Mouse (Mus musculus): ENCODE measurements around the gene Celf2. TPM values are rescaled to one million over a fixed set of nuclear protein-coding genes. Genes with fewer than 3 reads are reported as not detected.
A peak's percentile ranks its signal among the peaks of the same experiment; 100 is the strongest.

Celf2 gene
- polyA plus RNA-seq, 1 experiment from 2014 or later = 164 TPM

DNA sequence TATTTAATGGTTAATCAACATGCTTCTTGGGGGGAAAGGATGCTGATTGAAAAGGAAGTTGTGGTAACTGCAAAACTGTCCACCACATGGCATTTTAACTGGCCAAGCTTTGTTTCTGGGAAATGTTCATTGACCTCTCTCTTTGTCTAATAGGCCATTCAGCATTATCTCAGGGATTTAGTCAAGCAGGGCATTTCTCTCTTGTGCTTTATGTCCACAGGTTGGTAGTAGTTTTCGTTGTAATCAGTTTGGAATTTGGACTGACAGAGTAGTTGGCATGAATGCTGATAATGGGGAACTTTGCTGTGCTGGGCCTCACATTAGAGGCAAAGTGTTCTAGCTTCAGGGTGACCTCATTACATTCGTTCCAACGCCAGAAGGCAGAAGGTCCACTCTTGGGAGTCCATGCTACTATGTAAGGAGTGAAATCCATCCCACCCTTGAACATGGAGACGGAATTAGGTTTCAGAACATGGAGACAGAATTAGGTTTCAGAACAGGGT lies 363.8 kb downstream of the Celf2 start:
- Histone ChIP-seq H3K36me3 (no peaks in the 10 kb centered on the region), H3K4me2 (no peak overlapping the region), H3K9me3 (no peaks in the 10 kb centered on the region), H3K9ac (no peak overlapping the region), H3K4me1 (replicated peaks) (no peaks in the 10 kb centered on the region), H3K27ac (replicated peaks) (no peak overlapping the region), H3K4me3 (no peak overlapping the region), H3K27me3 (no peaks in the 10 kb centered on the region)
- no peak for ATAC-seq (ENCODE audit: low FRiP score, low read depth)
- 89% methylated on average over 4 of the region's 4 CpGs for WGBS

DNA sequence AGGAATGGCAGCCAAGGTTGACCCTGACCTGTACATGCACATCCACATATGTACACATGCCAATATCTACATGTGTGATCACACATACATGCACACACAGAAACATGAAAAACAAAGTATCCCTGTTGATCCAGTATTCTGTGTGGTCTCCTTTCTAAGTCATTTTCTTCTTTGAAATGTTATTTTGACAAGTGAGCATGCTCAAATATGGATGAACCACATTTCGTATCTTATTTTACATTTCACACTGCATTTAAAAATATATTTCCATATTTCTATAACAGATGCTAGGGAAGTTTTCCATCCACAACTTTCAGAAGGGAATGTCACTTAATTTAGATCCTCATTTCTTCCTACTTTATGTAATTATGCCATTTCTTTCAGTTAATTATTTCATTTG lies 364.5 kb downstream of the Celf2 start:
- Histone ChIP-seq H3K4me2 (no peak overlapping the region), H3K4me3 (no peak overlapping the region), H3K27ac (replicated peaks) (no peak overlapping the region), H3K36me3 (no peaks in the 10 kb centered on the region), H3K4me1 (replicated peaks) (no peaks in the 10 kb centered on the region), H3K9ac (no peak overlapping the region), H3K27me3 (no peaks in the 10 kb centered on the region), H3K9me3 (no peaks in the 10 kb centered on the region)
- WGBS = 85% methylated on average over 1 of the region's 1 CpGs
- no peak for ATAC-seq (ENCODE audit: low FRiP score, low read depth)

DNA sequence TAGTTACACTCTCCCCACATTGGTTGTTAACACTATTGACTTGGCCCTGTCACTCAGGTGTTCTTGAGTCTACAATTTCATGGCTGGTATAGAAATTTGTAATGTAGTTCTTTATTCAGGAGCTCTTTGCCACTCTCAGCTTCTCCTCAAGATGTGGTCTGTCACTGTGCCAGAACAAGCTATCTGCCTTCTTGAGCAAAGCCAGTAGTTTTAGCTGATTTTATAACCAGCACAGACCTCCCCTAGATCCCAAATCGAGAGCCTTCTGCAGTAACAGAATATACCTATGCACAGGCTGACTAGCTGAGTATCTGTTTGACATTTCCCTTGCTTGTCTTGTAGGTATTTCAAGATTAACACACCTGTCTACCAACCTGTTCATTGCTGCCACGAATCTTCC lies 386.0 kb downstream of the Celf2 start:
- Histone ChIP-seq H3K4me3 (no peak overlapping the region), H3K27ac (replicated peaks) (no peak overlapping the region), H3K27me3 (no peaks in the 10 kb centered on the region), H3K4me2 (no peak overlapping the region), H3K9ac (no peak overlapping the region), H3K9me3 (no peaks in the 10 kb centered on the region), H3K4me1 (replicated peaks) (no peaks in the 10 kb centered on the region; the same call in 1 of the 2 replicates), H3K36me3 (no peaks in the 10 kb centered on the region)
- 91% methylated on average over 2 of the region's 2 CpGs for WGBS
- ATAC-seq (ENCODE audit: low FRiP score, low read depth) = no peak

DNA sequence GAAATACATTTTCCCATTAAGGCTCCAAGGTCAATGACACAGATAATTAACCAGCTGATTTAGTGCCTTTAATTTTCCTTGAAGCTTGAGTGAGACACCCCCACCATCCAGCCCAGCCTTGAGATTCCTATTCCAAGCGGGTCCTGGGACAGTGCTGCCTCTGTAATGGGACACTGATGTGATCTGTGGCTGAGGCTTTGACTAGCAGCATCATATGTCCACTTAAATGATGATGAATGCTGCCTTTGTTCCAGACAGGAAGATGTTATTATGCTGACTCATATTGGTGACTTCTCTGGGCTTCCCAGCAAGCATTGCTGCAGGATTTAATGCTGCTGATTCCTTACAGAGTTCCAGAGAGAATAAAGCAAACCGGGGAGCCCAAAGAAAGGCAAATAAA lies 393.6 kb downstream of the Celf2 start:
- no peaks in the 10 kb centered on the region for H3K36me3 ChIP-seq
- WGBS = 29% methylated on average over 2 of the region's 2 CpGs
- no peak for ATAC-seq (ENCODE audit: low FRiP score, low read depth)
- no peaks in the 10 kb centered on the region for H3K27me3 ChIP-seq
- H3K9me3 ChIP-seq = no peaks in the 10 kb centered on the region
- H3K27ac ChIP-seq (replicated peaks) = no peak overlapping the region
- no peaks in the 10 kb centered on the region for H3K4me1 ChIP-seq (replicated peaks)
- no peak overlapping the region for H3K9ac ChIP-seq
- H3K4me3 ChIP-seq = no peak overlapping the region
- H3K4me2 ChIP-seq = no peak overlapping the region

DNA sequence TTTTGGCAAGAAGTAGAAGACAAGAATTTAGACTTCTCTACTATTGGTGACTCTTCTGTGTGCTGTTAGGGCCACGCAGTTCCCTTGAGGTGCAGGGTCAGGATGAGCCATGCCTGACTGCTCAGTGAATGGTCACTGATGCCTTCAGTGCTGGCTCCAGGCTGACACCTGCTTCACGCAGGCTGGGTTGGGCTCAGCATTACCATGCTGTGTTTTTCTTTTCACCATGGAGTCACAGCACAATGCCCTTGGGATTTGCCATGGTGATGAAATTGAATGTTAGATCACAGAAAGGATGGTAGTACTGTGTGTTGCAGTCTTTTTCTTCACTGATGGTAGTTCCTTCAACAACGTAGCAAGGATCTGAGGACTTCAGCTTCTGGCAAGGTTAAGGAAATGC lies 394.2 kb downstream of the Celf2 start:
- Histone ChIP-seq H3K27ac (replicated peaks) (no peak overlapping the region), H3K9me3 (no peaks in the 10 kb centered on the region), H3K4me1 (replicated peaks) (no peaks in the 10 kb centered on the region), H3K4me3 (no peak overlapping the region), H3K36me3 (no peaks in the 10 kb centered on the region), H3K9ac (no peak overlapping the region), H3K27me3 (no peaks in the 10 kb centered on the region), H3K4me2 (no peak overlapping the region)
- ATAC-seq (ENCODE audit: low FRiP score, low read depth) = no peak
- 40% methylated on average over 3 of the region's 3 CpGs for WGBS

DNA sequence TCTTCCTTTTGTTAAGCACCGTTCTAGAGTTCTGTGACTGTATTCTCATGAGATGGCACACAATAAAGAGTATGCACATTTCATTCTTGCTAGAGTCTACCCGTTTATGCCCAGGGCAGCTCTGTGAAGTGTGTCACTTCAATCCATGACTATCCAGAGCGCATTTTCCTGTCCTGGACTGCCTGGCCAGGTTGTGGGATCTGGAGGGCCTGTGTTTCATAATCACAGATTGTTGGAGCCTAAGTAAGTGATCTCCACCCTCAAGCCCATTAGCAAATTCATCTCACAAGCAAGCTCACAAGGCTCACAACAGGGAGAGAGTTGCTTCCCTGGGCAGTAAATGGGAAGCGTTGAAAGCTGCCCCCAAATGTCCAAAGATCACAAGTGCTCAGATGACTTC lies 395.6 kb downstream of the Celf2 start:
- WGBS = 69% methylated on average over 4 of the region's 4 CpGs
- Histone ChIP-seq H3K4me2 (no peak overlapping the region), H3K27me3 (no peaks in the 10 kb centered on the region), H3K4me3 (no peak overlapping the region), H3K9me3 (no peaks in the 10 kb centered on the region), H3K36me3 (no peaks in the 10 kb centered on the region), H3K9ac (no peak overlapping the region), H3K27ac (replicated peaks) (no peak overlapping the region), H3K4me1 (replicated peaks) (no peaks in the 10 kb centered on the region)
- no peak for ATAC-seq (ENCODE audit: low FRiP score, low read depth)

DNA sequence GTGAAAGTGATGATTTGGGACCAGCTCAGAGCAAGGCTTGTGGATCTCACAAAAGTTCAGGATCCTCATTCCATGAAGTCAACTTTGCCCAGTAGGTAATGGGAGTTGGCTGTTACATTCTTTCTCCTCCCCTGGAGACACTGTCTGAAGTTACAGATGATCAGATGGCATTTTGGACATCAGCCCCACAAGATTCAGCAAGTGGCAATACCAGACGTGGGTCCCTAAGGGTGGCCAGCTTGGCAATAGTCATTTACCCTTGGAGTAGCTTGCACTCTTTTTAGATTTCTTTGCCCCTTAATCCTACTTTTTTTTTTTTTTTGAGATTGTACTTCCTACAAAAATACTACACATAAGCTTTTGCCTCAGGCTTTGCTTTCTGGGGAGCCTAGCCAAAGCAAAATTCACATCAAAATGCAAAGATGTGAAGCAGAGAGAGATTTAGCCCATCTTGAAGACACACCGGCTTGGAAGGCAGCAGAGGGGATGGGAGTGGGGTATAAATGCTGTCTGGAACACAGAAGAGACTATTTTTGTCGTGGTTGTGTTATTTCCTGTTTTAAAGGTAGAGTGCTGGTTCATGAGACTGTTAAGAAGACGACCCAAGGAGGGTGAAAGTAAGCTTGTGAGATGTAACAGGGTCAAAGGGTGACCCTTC lies 397.1 kb downstream of the Celf2 start:
- ATAC-seq (ENCODE audit: low FRiP score, low read depth) = no peak
- H3K4me3 ChIP-seq = no peak overlapping the region
- no peaks in the 10 kb centered on the region for H3K27me3 ChIP-seq
- H3K4me1 ChIP-seq (replicated peaks) = no peaks in the 10 kb centered on the region
- no peak overlapping the region for H3K4me2 ChIP-seq
- H3K9me3 ChIP-seq = no peaks in the 10 kb centered on the region
- no peak overlapping the region for H3K9ac ChIP-seq
- 74% methylated on average over 4 of the region's 4 CpGs for WGBS
- H3K27ac ChIP-seq (replicated peaks) = no peak overlapping the region
- no peaks in the 10 kb centered on the region for H3K36me3 ChIP-seq

DNA sequence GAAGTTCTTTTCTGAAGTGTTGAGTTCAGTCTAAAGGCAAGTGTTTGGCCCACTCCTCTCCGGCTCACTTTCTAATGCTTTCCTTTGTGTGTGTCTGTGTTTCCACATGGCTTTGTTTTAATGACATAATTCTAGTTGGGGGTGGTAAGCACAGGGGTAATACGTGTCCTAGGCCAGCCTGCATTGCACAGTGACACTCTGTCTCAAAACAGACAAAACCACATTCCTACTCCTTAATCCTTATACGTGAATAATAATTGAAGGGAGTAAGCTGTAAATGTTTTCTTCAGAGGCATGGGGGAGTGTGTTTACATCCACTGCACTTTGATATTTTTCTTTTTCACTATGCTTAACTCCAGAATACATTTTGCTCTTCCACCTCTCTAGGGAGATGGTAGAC lies 415.9 kb downstream of the Celf2 start:
- Histone ChIP-seq H3K27ac (replicated peaks) (no peak overlapping the region), H3K4me2 (no peak overlapping the region), H3K9ac (no peak overlapping the region), H3K9me3 (no peaks in the 10 kb centered on the region), H3K4me1 (replicated peaks) (peaks cover 22% of the 10 kb centered on the region), H3K36me3 (no peaks in the 10 kb centered on the region), H3K4me3 (no peak overlapping the region), H3K27me3 (no peaks in the 10 kb centered on the region)
- no peak for ATAC-seq (ENCODE audit: low FRiP score, low read depth)
- WGBS = 54% methylated on average over 3 of the region's 3 CpGs

DNA sequence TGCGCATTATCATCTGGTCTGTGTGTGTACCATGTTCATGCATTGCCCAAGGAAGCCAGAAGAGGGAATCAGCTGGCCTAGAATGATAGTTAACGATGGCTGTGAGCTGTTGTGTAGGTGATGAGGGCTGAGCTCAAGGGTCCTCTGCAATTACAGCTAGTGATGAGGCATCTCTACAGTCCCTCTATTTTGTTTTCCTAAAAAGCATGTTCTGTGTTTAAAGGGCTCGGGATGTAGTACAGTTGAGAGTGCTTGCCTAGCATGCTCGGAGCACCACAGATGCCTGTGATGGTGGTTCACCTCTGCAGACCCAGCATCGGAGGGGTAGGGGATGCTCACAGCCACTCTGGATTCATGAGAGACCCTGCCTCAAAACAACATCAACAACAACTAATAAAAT lies 416.7 kb downstream of the Celf2 start:
- Histone ChIP-seq H3K4me1 (replicated peaks) (peaks cover 22% of the 10 kb centered on the region), H3K4me2 (no peak overlapping the region), H3K9ac (no peak overlapping the region), H3K9me3 (no peaks in the 10 kb centered on the region), H3K27ac (replicated peaks) (no peak overlapping the region), H3K4me3 (no peak overlapping the region), H3K27me3 (no peaks in the 10 kb centered on the region), H3K36me3 (no peaks in the 10 kb centered on the region)
- whole genome bisulfite sequencing = 92% methylated on average over 5 of the region's 5 CpGs
- no peak for ATAC-seq (ENCODE audit: low FRiP score, low read depth)

DNA sequence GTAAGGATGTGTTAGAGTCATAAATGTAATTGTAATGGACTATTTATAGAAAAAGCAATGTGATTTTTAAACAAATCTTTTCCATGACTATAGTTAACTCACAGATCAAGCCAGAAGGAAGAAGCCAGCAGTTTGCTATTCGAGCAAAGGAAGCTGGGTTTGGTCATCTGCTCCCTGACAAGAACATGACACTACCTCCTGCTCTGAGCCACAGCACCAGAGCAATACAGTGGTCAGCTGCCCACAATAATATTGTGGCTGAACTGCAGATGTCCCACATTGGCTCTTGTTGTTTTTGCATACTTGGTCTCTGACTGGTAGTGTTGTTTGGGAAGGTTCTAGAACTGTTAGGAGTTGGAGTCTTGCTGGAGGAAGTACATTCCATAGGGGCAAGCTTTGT lies 418.9 kb downstream of the Celf2 start:
- Histone ChIP-seq H3K36me3 (no peaks in the 10 kb centered on the region), H3K27me3 (no peaks in the 10 kb centered on the region), H3K4me3 (no peak overlapping the region), H3K4me1 (replicated peaks) (peaks cover 22% of the 10 kb centered on the region), H3K4me2 (no peak overlapping the region), H3K27ac (replicated peaks) (no peak overlapping the region), H3K9me3 (no peaks in the 10 kb centered on the region), H3K9ac (no peak overlapping the region)
- 83% methylated on average over 1 of the region's 1 CpGs for WGBS
- ATAC-seq (ENCODE audit: low FRiP score, low read depth) = no peak

DNA sequence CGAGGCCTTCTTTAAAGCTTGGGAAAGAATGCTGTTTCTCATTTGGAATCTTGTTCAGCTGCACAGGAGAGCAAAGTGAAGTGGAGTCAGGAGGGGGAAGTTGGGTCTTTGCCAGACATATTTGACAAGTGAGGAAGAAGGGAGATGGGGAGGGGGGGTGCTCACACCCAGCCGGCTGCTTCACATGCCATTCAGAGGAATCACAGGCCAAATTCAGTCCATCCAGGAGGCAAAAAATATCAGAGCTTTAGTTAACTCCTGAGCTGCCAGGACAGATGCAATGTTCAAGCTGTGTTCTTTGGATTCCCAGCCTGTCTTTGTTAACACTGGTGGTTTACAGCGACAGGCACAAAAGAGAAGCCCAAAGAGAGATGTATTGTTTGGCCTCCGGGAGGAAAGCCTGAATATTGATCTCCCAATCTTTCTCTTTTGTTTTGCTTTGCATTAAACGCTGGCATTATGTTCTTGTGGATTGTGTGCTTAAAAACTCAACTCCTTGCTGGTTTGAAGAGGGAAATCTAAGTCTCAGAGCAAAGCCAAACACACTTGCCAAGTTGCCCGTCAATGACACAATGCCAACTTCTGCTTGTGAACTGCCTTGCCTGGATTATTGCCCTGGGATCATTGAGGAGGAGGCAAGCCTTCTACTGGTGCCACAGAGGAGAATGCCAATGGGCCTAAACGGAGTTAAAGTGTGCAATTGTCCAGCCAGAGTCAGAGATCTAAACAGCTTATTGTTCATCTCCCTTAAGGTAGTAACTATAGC lies 420.1 kb downstream of the Celf2 start:
- H3K27ac ChIP-seq (replicated peaks) = peak overlapping the region; percentile 44
- WGBS = 9% methylated on average over 7 of the region's 7 CpGs
- no peaks in the 10 kb centered on the region for H3K36me3 ChIP-seq
- no peaks in the 10 kb centered on the region for H3K9me3 ChIP-seq
- peaks cover 22% of the 10 kb centered on the region for H3K4me1 ChIP-seq (replicated peaks)
- H3K9ac ChIP-seq = no peak overlapping the region
- no peak overlapping the region for H3K4me3 ChIP-seq
- no peak overlapping the region for H3K4me2 ChIP-seq
- H3K27me3 ChIP-seq = no peaks in the 10 kb centered on the region
- peak; percentile 92 for ATAC-seq (ENCODE audit: low FRiP score, low read depth)

DNA sequence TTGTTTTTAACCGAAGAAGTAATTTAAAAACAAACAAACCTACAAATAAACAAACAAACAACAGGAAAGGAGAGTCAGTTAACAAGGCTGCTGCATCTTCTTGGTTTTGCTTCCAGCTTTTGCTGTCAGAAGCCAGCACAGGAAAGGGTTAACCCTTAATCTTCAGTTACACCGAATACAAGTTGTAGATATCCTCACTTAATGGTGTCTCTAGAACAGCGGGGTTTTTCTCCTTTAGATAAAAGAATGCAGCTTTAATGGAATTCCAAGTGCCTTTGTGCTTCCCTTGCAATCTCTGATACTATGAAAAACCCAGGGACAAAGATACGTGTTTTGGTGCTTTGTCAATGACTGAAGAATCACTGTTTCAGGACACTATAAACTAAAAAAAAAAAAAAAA lies 420.8 kb downstream of the Celf2 start:
- no peak overlapping the region for H3K4me3 ChIP-seq
- no peak for ATAC-seq (ENCODE audit: low FRiP score, low read depth)
- H3K27me3 ChIP-seq = no peaks in the 10 kb centered on the region
- no peak overlapping the region for H3K9ac ChIP-seq
- H3K4me2 ChIP-seq = no peak overlapping the region
- no peaks in the 10 kb centered on the region for H3K36me3 ChIP-seq
- WGBS = 19% methylated on average over 4 of the region's 4 CpGs
- H3K9me3 ChIP-seq = no peaks in the 10 kb centered on the region
- H3K4me1 ChIP-seq (replicated peaks) = peaks cover 18% of the 10 kb centered on the region
- peak overlapping the region; percentile 44 for H3K27ac ChIP-seq (replicated peaks)
